25 mouse cellular contexts compared by ENCODE assay signal in genomic region chr15:84433586-84434185, GRCm38 (mm10). TPM values are rescaled to one million over a fixed set of nuclear protein-coding genes. Genes with fewer than 3 reads are reported as not detected.
DNase-seq lines count a peak whose midpoint lies in the region; ATAC-seq and TF ChIP-seq lines count a peak whose summit lies in the region.
"Had no signal": no experiment of that assay in that cellular context is flagged by ENCODE, and none has a peak within 500 bp of the region (broad histone marks: within the 10 kb centered on the region; RNA-seq: fewer than 3 reads in every experiment).

No protein-coding gene starts in this region.

- H3K9me3 ChIP-seq in forebrain, postnatal 0 days (ENCODE audit: low read length): no peaks in the 10 kb centered on the region
- no peaks in the 10 kb centered on the region for H3K9me3 ChIP-seq in forebrain, embryonic 12.5 days
- no peaks in the 10 kb centered on the region for H3K9me3 ChIP-seq in hindbrain, embryonic 14.5 days (ENCODE audit: control insufficient read depth, low read length)
- H3K9me3 ChIP-seq: embryonic facial prominence, embryonic 15.5 days; heart, embryonic 13.5 days had no signal

- no peak overlapping the region for H3K4me2 ChIP-seq in forebrain, postnatal 0 days (ENCODE audit: low read depth)
- H3K4me2 ChIP-seq in forebrain, embryonic 12.5 days: no peak overlapping the region
- H3K4me2 ChIP-seq in hindbrain, embryonic 14.5 days (replicated peaks): no peak overlapping the region
- H3K4me2 ChIP-seq: embryonic facial prominence, embryonic 15.5 days; heart, embryonic 13.5 days had no signal

- no peak for TF ChIP-seq CTCF in forebrain, postnatal 0 days (IDR thresholded peaks at IDR 0.05; ENCODE audit: low read depth)
- no peak for TF ChIP-seq CTCF in C2C12 (IDR thresholded peaks at IDR 0.05; ENCODE audit: control insufficient read depth, insufficient read depth, insufficient read length)

- H3K79me2 ChIP-seq in C2C12 (ENCODE audit: control insufficient read depth, insufficient read depth): no peaks in the 10 kb centered on the region

- H3ac ChIP-seq in C2C12 (ENCODE audit: control insufficient read depth, insufficient read length, low read depth): no peak overlapping the region

- H3K4me1 ChIP-seq in forebrain, postnatal 0 days (ENCODE audit: insufficient read depth): no peaks in the 10 kb centered on the region
- peaks cover 9% of the 10 kb centered on the region for H3K4me1 ChIP-seq in forebrain, embryonic 12.5 days
- peaks cover 6% of the 10 kb centered on the region; the same call in 1 of the 2 replicates for H3K4me1 ChIP-seq in hindbrain, embryonic 14.5 days (replicated peaks; ENCODE audit: control insufficient read depth, insufficient read depth, low read length)

- H3K4me3 ChIP-seq in forebrain, postnatal 0 days (ENCODE audit: low read depth, low read length): no peak overlapping the region
- H3K4me3 ChIP-seq in forebrain, embryonic 12.5 days (replicated peaks): no peak overlapping the region
- no peak overlapping the region for H3K4me3 ChIP-seq in C2C12 (ENCODE audit: insufficient read depth, poor library complexity, severe bottlenecking)
- H3K4me3 ChIP-seq in hindbrain, embryonic 14.5 days (replicated peaks; ENCODE audit: low read length): no peak overlapping the region
- H3K4me3 ChIP-seq: embryonic facial prominence, embryonic 15.5 days; erythroblast, embryonic 14.5 days; gastrocnemius, adult 2 months; heart, embryonic 13.5 days had no signal

- H3K9ac ChIP-seq in forebrain, postnatal 0 days: no peak overlapping the region
- no peak overlapping the region for H3K9ac ChIP-seq in forebrain, embryonic 12.5 days
- H3K9ac ChIP-seq in hindbrain, embryonic 14.5 days: no peak overlapping the region
- H3K9ac ChIP-seq: embryonic facial prominence, embryonic 15.5 days; heart, embryonic 13.5 days had no signal

- WGBS in forebrain, postnatal 0 days: 52% methylated on average over 10 of the region's 10 CpGs
- WGBS in forebrain, embryonic 12.5 days: 78% methylated on average over 10 of the region's 10 CpGs
- 43% methylated on average over 10 of the region's 10 CpGs for WGBS in hindbrain, embryonic 14.5 days

- no peak overlapping the region for H3K27ac ChIP-seq in forebrain, postnatal 0 days (ENCODE audit: low read depth, low read length)
- H3K27ac ChIP-seq in forebrain, embryonic 12.5 days: no peak overlapping the region
- no peak overlapping the region for H3K27ac ChIP-seq in hindbrain, embryonic 14.5 days
- H3K27ac ChIP-seq: embryonic facial prominence, embryonic 15.5 days; gastrocnemius, adult 2 months; heart, embryonic 13.5 days had no signal

- no peaks in the 10 kb centered on the region for H3K36me3 ChIP-seq in forebrain, postnatal 0 days (ENCODE audit: insufficient read depth)
- no peaks in the 10 kb centered on the region for H3K36me3 ChIP-seq in forebrain, embryonic 12.5 days (replicated peaks)
- H3K36me3 ChIP-seq in C2C12 (ENCODE audit: control insufficient read depth, insufficient read depth): no peaks in the 10 kb centered on the region
- no peaks in the 10 kb centered on the region for H3K36me3 ChIP-seq in hindbrain, embryonic 14.5 days (replicated peaks; ENCODE audit: control insufficient read depth, insufficient read depth)
- H3K36me3 ChIP-seq: embryonic facial prominence, embryonic 15.5 days; G1E; heart, embryonic 13.5 days had no signal

- H3K79me3 ChIP-seq in C2C12 (ENCODE audit: low read depth): no peaks in the 10 kb centered on the region

- H3K27me3 ChIP-seq in forebrain, postnatal 0 days (ENCODE audit: insufficient read depth, low read length): no peaks in the 10 kb centered on the region
- 0 out of 2 replicates have a peak, but pooled peaks cover 5% of the 10 kb centered on the region for H3K27me3 ChIP-seq in forebrain, embryonic 12.5 days
- peaks cover 24% of the 10 kb centered on the region for H3K27me3 ChIP-seq in C2C12 (ENCODE audit: control insufficient read depth, insufficient read depth, insufficient read length)
- no peaks in the 10 kb centered on the region for H3K27me3 ChIP-seq in hindbrain, embryonic 14.5 days (ENCODE audit: control insufficient read depth, insufficient read depth, low read length)

- ATAC-seq in forebrain, postnatal 0 days: peak; percentile 66
- ATAC-seq in forebrain, embryonic 12.5 days (ENCODE audit: low FRiP score): no peak
- ATAC-seq in hindbrain, embryonic 14.5 days (ENCODE audit: low FRiP score): peak; percentile 64; the same call in 1 of the 2 replicates
- ATAC-seq: CD4-positive, CD25-positive, alpha-beta regulatory T cell, adult 4 months; inflammation-experienced regulatory T-cells, adult 6 months; intestine, postnatal 0 days had no signal

- no peak for DNase-seq in forebrain, postnatal 0 days
- peak; percentile 56 for DNase-seq in Muller cell, postnatal 12 days (ENCODE audit: inconsistent ontology term)
- DNase-seq in hindbrain, embryonic 14.5 days (ENCODE audit: low spot score): peak; percentile 54
- DNase-seq in urinary bladder, adult 18-20 months (ENCODE audit: low spot score in 2 of 2): no peak
- DNase-seq in adipocyte (ENCODE audit: low spot score): no peak
- no peak for DNase-seq in kidney, postnatal 25 days
- DNase-seq: adrenal gland, postnatal 36 days; cerebellum, adult 11 months; cerebellum, adult 9-11 months; embryo, embryonic 11 days; gastrocnemius, adult 2 months; gastrocnemius, postnatal 25 days; heart, postnatal 36 days; kidney, adult 8-10 months had no signal

TF ChIP-seq in C2C12, 6 proteins besides CTCF, POLR2A, EP300 and RAD21:
- TF ChIP-seq MYOD1 (IDR thresholded peaks at IDR 0.05; ENCODE audit: control insufficient read depth, insufficient read length, low read depth) (peak; percentile 14), USF1 (IDR thresholded peaks at IDR 0.05; ENCODE audit: low read depth) (no peak)

RNA-seq across cellular contexts. Expression of gene Shisal1, which starts 13.2 kb away (rescaled TPM):
- 28.8 and 48.4 TPM in 2 replicates for total RNA-seq in forebrain, postnatal 0 days (2014; rRNA removed)
- polyA plus RNA-seq in forebrain, postnatal 0 days (2015; fragmentation: Nextera tagmentation; extraction: Ambion mirVana): 10.8 and 19.0 TPM in 2 replicates
- polyA plus RNA-seq in forebrain, embryonic 12.5 days (2016; fragmentation: Nextera tagmentation; extraction: Ambion mirVana): 8.7 and 9.2 TPM in 2 replicates
- not detected for polyA plus RNA-seq in C2C12 (2012; fragmentation: generic; extraction: Trizol)
- 13.1 and 15.4 TPM in 2 replicates for polyA plus RNA-seq in hindbrain, embryonic 14.5 days (2014; fragmentation: Nextera tagmentation; extraction: Ambion mirVana)
- total RNA-seq: common myeloid progenitor, adult 5-6 weeks; granulocyte monocyte progenitor cell, adult 5-6 weeks had no signal
- polyA plus RNA-seq: CD4-positive, CD25-positive, alpha-beta regulatory T cell, adult 4 months; erythroblast, embryonic 14.5 days; G1E; inflammation-experienced regulatory T-cells, adult 6 months had no signal

Comparison
In these comparisons a context has a peak if more than half of its experiments do, and no peak if none do; other contexts are left out.
1. DNase-seq: peak in Muller cell, postnatal 12 days (single experiment) and hindbrain, embryonic 14.5 days (single experiment); none in forebrain, postnatal 0 days (single experiment), urinary bladder, adult 18-20 months (0 of 2), adipocyte (single experiment) and kidney, postnatal 25 days (0 of 2).